Comparison of ENCODE assay signal across 12 mouse cellular contexts in the genomic region with DNA sequence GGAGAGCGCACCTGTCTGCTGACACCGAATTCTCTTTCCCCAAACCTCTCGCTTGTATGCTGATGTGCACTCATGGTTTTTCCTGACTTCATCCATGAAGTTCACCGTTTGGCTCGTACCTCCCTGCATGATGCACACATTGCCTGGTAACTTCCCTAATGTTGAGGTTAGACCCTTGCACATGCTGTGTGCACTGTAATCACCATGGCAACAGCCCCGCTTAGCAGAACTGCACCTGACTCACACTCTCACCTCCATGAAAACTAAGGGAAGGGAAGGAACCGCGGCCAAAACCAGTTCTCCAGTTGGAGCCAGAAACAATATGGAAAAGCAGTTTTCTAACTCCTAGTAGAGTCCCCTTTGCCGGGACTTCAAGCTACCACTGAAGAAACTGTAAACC.
"Had no signal": no experiment of that assay in that cellular context is flagged by ENCODE, and none has a peak within 500 bp of the region (broad histone marks: within the 10 kb centered on the region; RNA-seq: fewer than 3 reads in every experiment).

No protein-coding gene starts in this region.

- H3K27ac ChIP-seq: limb, embryonic 13.5 days; liver, embryonic 14.5 days; midbrain, embryonic 13.5 days had no signal

- H3K4me2 ChIP-seq: limb, embryonic 13.5 days; midbrain, embryonic 13.5 days had no signal

- H3K4me3 ChIP-seq: limb, embryonic 13.5 days; midbrain, embryonic 13.5 days had no signal

- ATAC-seq: midbrain, embryonic 13.5 days had no signal

- H3K9ac ChIP-seq: limb, embryonic 13.5 days; liver, embryonic 14.5 days; midbrain, embryonic 13.5 days had no signal

- DNase-seq: kidney, adult 9 months; kidney, postnatal 36 days; layer of hippocampus, adult 9-11 months; layer of hippocampus, postnatal 36 days; lung, adult 18-20 months; right cerebral cortex, postnatal 4 days; spleen, adult 18-20 months; thymus, adult 18-20 months; thymus, postnatal 14 days had no signal

- H3K9me3 ChIP-seq: limb, embryonic 13.5 days; midbrain, embryonic 13.5 days had no signal

- H3K36me3 ChIP-seq: limb, embryonic 13.5 days; midbrain, embryonic 13.5 days had no signal

- H3K27me3 ChIP-seq: midbrain, embryonic 13.5 days had no signal
